Mouse (Mus musculus) heart, embryonic 16.5 days (tissue): ENCODE data around the gene Gm28305. TPM values are rescaled to one million over a fixed set of nuclear protein-coding genes. Genes with fewer than 3 reads are reported as not detected.

ENCODE experiments used
- polyA plus RNA-seq: library from polyadenylated mRNA; unstranded; fragments of >200 nt; fragmentation: Nextera tagmentation; extraction: Ambion mirVana; gene quantifications from 2 replicates; pipeline ENCODE4 v1.2.1, GENCODE M21; 2015

Gene Gm28305
- polyA plus RNA-seq, 1 experiment from 2014 or later: not detected

Other genes with a start within 250 kb of the Gm28305 start
- gene Nphp3, start 38.1 kb upstream of the Gm28305 start, polyA plus RNA-seq: 3.4 TPM in 2 replicates
- 36.1 and 38.7 TPM in 2 replicates for gene Uba5, start 22.5 kb downstream of the Gm28305 start, polyA plus RNA-seq
- gene Acad11, start 22.7 kb downstream of the Gm28305 start, polyA plus RNA-seq: 14.3 and 16.7 TPM in 2 replicates
- 8.0 and 10.3 TPM in 2 replicates for gene Ackr4, start 86.3 kb downstream of the Gm28305 start, polyA plus RNA-seq
- gene Dnajc13, start 222.3 kb downstream of the Gm28305 start, polyA plus RNA-seq: 17.0 and 21.6 TPM in 2 replicates